Mouse (Mus musculus) G1E (cell line): Measurements from ENCODE around the gene Adarb1. TPM values are rescaled to one million over a fixed set of nuclear protein-coding genes. Genes with fewer than 3 reads are reported as not detected.

Source experiments
- ATAC-seq: 2 replicates; pipeline ENCODE4 v1.8.0; 2016; ENCODE audit warnings: mild to moderate bottlenecking; ENCODE audit not compliant: insufficient number of reproducible peaks, poor library complexity, low FRiP score, severe bottlenecking; ENCODE audit errors: extremely low read depth
- DNase-seq: peaks from one replicate; pipeline ENCODE4 v3.0.0; 2012; ENCODE audit warnings: low spot score
- H3K27me3 ChIP-seq: 2 replicates; pipeline ENCODE4 v1.6.1; 2012; ENCODE audit warnings: mild to moderate bottlenecking, low read length, inconsistent platforms; ENCODE audit not compliant: insufficient read depth
- H3K36me3 ChIP-seq: replicated peaks from 2 replicates; pipeline ENCODE3; 2012; ENCODE audit warnings: mild to moderate bottlenecking, inconsistent platforms
- H3K4me1 ChIP-seq: 2 replicates; pipeline ENCODE4 v1.6.1; 2012; ENCODE audit warnings: low read depth, low read length, inconsistent platforms, mixed read lengths; ENCODE audit not compliant: insufficient read depth
- H3K4me3 ChIP-seq: 2 replicates; pipeline ENCODE4 v1.5.1; 2012; ENCODE audit warnings: low read depth, mild to moderate bottlenecking, inconsistent platforms, low read length, moderate library complexity, mixed read lengths
- H3K9me3 ChIP-seq: replicated peaks from 2 replicates; pipeline ENCODE4 v1.6.1; 2012; ENCODE audit warnings: inconsistent platforms
- CTCF ChIP-seq: IDR thresholded peaks from 2 replicates; pipeline ENCODE4 v1.5.1; 2012; ENCODE audit warnings: low read depth, low read length, inconsistent platforms, mixed read lengths
- GATA1 ChIP-seq: IDR thresholded peaks from 2 replicates; pipeline ENCODE4 v1.6.1; 2012; ENCODE audit warnings: borderline replicate concordance, low read length, inconsistent platforms, mixed read lengths
- GATA2 ChIP-seq: IDR thresholded peaks from 2 replicates; pipeline ENCODE4 v1.6.1; 2012; ENCODE audit warnings: low read depth, low read length, inconsistent platforms, borderline replicate concordance
- POLR2AphosphoS5 ChIP-seq: IDR thresholded peaks from 2 replicates; pipeline ENCODE4 v1.6.1; 2012; ENCODE audit warnings: low read depth, low read length, inconsistent platforms; ENCODE audit not compliant: insufficient replicate concordance
- TAL1 ChIP-seq: conservative IDR thresholded peaks from 2 replicates; pipeline ENCODE4 v1.6.1; 2012; ENCODE audit warnings: low read depth, low read length, inconsistent platforms, mixed read lengths
- polyA plus RNA-seq: library from polyadenylated mRNA; stranded (reverse); fragments of >175 nt; gene quantifications from 2 replicates; pipeline ENCODE4 v1.2.3, GENCODE M21; 2012
- total RNA-seq, 2 experiments: library from RNA; stranded (forward) in 1 of 2; stranded (reverse) in 1 of 2; fragments of 200-1000 nt in 1 of 2; fragments of >200 nt in 1 of 2; fragmentation: Nextera tagmentation in 1 of 2; gene quantifications; 2 replicates each; pipeline ENCODE4 v1.2.3; 2014 to 2017

Gene Adarb1
- total and polyA plus RNA-seq, 3 experiments, result 0.05 TPM; not detected in 2

DNA sequence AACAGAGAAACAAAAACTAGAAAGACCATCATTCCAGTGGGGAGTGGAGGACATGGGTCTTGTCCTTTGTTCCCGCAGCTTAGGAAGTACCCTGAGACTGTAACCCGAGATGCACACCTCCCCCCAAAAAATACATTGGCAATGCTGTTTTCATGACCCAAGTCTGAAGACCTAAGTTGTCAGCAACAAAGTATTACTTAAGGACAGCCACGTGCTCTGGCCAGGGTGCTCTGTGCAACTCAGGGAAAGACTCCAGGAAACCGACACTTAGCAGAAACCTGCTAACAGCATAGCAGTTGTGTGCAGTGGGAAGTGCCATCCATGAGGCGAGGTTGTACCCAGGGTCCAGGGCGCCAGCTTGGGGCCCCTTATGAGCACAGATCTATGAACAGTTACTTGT, 22.2 kb upstream of the Adarb1 start:
- no peak for DNase-seq
- Histone ChIP-seq H3K9me3 (no peaks in the 10 kb centered on the region), H3K4me3 (no peak overlapping the region), H3K36me3 (no peaks in the 10 kb centered on the region), H3K27me3 (peaks cover 10% of the 10 kb centered on the region), H3K4me1 (peaks cover 2% of the 10 kb centered on the region; the same call in 1 of the 2 replicates)
- no peak for ATAC-seq
- TF ChIP-seq CTCF (no peak), GATA2 (no peak), TAL1 (no peak), GATA1 (no peak), POLR2AphosphoS5 (no peak)

DNA sequence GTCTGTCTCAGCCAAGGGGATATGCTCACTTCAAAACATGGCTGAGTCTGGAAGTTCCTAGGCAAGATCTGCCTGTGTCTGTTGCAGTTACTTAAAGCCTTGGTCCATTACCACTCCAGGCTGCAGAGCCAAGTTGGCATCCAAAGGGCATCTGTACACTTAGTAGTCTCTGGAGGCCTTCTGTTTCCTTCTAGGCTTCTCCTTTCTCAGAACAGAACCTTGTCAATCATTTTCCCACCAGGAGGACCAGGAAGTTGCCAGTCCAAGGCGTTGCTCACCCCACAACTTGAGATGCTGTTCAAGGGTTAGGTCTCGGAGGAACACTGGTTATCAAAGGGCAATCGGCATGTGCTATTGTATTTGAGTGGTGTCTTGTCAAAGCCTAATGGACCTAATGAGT, 21.0 kb upstream of the Adarb1 start:
- DNase-seq, result no peak
- TF ChIP-seq GATA2 (no peak), TAL1 (no peak), CTCF (no peak), GATA1 (no peak), POLR2AphosphoS5 (no peak)
- Histone ChIP-seq H3K9me3 (no peaks in the 10 kb centered on the region), H3K4me1 (peaks cover 2% of the 10 kb centered on the region; the same call in 1 of the 2 replicates), H3K4me3 (no peak overlapping the region), H3K36me3 (no peaks in the 10 kb centered on the region), H3K27me3 (peaks cover 16% of the 10 kb centered on the region)
- ATAC-seq, result no peak

DNA sequence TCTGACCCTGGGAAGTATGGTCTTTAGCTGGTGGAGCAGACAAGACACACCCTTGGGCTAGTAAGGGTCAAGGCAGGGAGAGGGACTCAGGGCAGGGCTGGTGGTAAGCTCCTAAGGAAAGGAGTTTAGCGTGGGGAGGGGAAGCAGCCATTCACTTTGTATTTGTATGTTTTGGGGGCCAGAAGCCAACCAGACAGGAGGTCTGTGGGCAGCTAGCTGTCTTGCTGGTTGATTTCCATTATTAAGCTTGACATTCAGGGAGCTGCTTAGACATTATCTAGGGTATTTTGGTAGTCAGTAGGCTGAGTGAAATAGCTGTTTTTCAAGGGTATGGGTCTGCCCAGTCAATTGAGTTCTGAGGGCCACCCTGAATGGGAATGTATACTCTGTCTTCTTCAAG, 20.0 kb upstream of the Adarb1 start:
- Histone ChIP-seq H3K9me3 (no peaks in the 10 kb centered on the region), H3K36me3 (no peaks in the 10 kb centered on the region), H3K27me3 (peaks cover 16% of the 10 kb centered on the region), H3K4me3 (no peak overlapping the region), H3K4me1 (peaks cover 2% of the 10 kb centered on the region; the same call in 1 of the 2 replicates)
- TF ChIP-seq CTCF (no peak), POLR2AphosphoS5 (no peak), GATA2 (no peak), TAL1 (no peak), GATA1 (no peak)
- no peak for ATAC-seq
- no peak for DNase-seq

DNA sequence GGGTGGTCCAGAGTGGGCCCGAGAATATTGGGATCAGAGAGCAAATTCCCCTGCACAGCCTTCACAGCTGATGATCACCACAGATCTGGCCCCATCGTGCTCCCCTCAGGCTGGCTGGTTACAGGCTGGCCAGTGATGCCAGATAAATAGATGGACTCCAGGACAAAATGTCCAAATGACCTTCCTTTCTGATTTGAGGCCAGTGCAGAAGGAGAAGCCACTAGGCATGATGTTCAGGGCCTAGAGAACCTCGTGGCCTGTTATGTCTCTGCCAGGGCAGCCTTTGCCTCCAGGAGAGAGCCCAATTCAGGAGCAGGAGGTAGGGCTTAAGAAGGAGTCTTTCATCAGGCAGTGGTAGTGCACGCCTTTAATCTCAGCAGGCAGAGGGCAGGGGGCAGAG, 17.3 kb upstream of the Adarb1 start:
- no peak for ATAC-seq
- no peaks in the 10 kb centered on the region for H3K36me3 ChIP-seq

DNA sequence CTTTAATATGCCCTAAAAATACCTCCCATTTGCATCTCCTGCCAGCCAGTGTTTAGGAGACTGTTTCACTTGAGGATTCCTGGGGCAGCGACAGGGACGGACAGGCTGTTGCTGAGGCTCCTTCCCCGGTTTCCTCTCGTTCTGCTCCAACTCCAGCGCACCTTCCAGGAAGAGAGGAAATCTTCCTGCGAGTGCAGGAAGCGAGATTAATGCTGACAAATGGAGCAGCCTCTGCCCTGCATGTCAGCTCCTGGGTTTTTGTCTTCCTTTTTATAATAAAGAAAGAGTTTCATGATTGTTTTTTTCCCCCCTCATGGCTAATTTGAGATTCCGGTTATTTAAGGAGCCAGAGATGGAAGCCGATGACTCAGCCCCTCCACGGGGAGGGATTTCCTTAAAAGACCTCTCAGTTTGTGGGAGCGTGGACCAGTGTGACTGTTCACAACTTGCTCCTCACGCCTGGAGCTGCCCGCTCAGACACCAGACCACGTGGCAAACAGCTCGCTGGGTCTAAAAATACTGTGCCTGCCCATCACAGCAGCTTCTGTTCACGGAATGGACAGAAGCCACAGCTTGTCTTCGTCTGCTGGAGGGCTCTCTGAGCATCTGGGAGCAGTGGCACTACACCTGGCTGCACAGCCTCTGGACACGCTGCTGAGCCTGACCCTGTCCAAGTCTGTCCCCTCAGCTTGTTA, 16.5 kb upstream of the Adarb1 start:
- DNase-seq, result no peak
- Histone ChIP-seq H3K4me1 (no peaks in the 10 kb centered on the region), H3K9me3 (no peaks in the 10 kb centered on the region), H3K4me3 (no peak overlapping the region), H3K36me3 (no peaks in the 10 kb centered on the region), H3K27me3 (peaks cover 22% of the 10 kb centered on the region)
- TF ChIP-seq TAL1, result no peak
- no peak for TF ChIP-seq POLR2AphosphoS5
- no peak for TF ChIP-seq CTCF
- TF ChIP-seq GATA1, result no peak
- no peak for TF ChIP-seq GATA2
- ATAC-seq, result no peak

More for the DNA sequence above, 17.3 kb upstream of the Adarb1 start:
- peaks cover 22% of the 10 kb centered on the region for H3K27me3 ChIP-seq
- TF ChIP-seq GATA1 (no peak), TAL1 (no peak), CTCF (no peak), POLR2AphosphoS5 (no peak), GATA2 (no peak)
- H3K4me3 ChIP-seq, result no peak overlapping the region
- no peaks in the 10 kb centered on the region for H3K9me3 ChIP-seq
- DNase-seq, result no peak
- peaks cover 2% of the 10 kb centered on the region; the same call in 1 of the 2 replicates for H3K4me1 ChIP-seq

DNA sequence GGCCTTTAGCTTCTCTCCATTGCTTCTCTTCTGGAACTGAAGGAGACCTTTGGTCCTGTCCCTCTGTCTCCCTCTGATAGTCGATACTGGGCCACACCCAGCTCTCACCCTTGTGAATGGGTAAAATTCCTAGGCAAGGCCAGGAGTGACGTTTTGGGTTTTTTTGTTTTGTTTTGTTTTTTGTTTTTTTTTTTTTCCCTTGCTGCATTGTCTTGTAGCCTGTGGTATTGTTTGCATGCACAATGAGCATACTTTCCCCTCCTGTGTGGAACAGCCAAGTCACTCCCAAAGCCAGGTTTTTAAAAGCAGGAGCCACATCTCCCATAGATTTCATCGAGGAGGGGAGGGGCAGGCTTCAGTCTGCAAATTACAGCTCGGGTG, 16.0 kb upstream of the Adarb1 start:
- ATAC-seq (no peak), DNase-seq (no peak)
- H3K4me1 ChIP-seq, result no peaks in the 10 kb centered on the region
- H3K27me3 ChIP-seq, result peaks cover 22% of the 10 kb centered on the region
- TF ChIP-seq POLR2AphosphoS5 (no peak), TAL1 (no peak), GATA1 (no peak), CTCF (no peak), GATA2 (no peak)
- no peaks in the 10 kb centered on the region for H3K9me3 ChIP-seq
- no peaks in the 10 kb centered on the region for H3K36me3 ChIP-seq
- no peak overlapping the region for H3K4me3 ChIP-seq

DNA sequence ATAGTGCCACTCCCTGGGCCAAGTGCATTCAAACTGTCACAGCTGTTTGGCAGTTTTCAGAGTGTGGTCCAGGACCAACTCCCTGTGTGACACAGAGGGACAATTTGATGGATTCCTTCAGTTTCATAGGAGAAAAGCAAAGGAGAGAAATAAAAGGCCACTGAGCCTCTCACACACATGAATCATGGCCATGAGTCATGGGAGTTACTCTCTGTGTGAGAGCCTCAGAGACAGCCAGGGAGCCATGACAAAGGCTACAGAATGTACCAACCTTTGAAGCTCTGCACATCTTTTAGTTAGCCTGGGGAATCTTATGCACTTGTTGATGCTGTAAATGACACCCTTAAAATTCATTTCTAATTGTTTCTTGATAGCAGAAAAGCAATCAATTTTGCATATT, 12.7 kb upstream of the Adarb1 start:
- DNase-seq (no peak), ATAC-seq (no peak)
- H3K9me3 ChIP-seq, result no peaks in the 10 kb centered on the region
- peaks cover 24% of the 10 kb centered on the region for H3K27me3 ChIP-seq
- no peak overlapping the region for H3K4me3 ChIP-seq
- H3K36me3 ChIP-seq, result no peaks in the 10 kb centered on the region
- TF ChIP-seq POLR2AphosphoS5 (no peak), GATA2 (no peak), CTCF (no peak), TAL1 (no peak), GATA1 (no peak)
- no peaks in the 10 kb centered on the region for H3K4me1 ChIP-seq
